Mouse (Mus musculus) 3T3-L1 (cell line): ENCODE results near the gene Mn1.

Source experiments
- DNase-seq: peaks from one replicate; pipeline ENCODE4 v3.0.0-alpha.2; 2015; ENCODE audit warnings: low read depth, low spot score

Gene Mn1

GRCm38 (mm10) chr5:111416591-111417374 is at the start of gene Mn1:
Gene Mn1 (plus strand): TSS chr5:111417362.
- peak; percentile 79 for DNase-seq

- no peak for DNase-seq
Measured at GRCm38 (mm10) chr5:111367937-111368517, 49.1 kb upstream of the Mn1 start.

GRCm38 (mm10) chr5:111368576-111368975 is 48.6 kb upstream of the Mn1 start:
- no peak for DNase-seq

- no peak for DNase-seq
Measured at GRCm38 (mm10) chr5:111375616-111376015, 41.5 kb upstream of the Mn1 start.

GRCm38 (mm10) chr5:111376276-111377020 is 40.7 kb upstream of the Mn1 start:
- DNase-seq = no peak

GRCm38 (mm10) chr5:111378126-111378993 is 38.8 kb upstream of the Mn1 start:
- peak; percentile 74 for DNase-seq

- no peak for DNase-seq
Measured at GRCm38 (mm10) chr5:111383335-111383734, 33.8 kb upstream of the Mn1 start.

- no peak for DNase-seq
Measured at GRCm38 (mm10) chr5:111390911-111391310, 26.3 kb upstream of the Mn1 start.

GRCm38 (mm10) chr5:111391485-111391884 is 25.7 kb upstream of the Mn1 start:
- DNase-seq = no peak

- no peak for DNase-seq
Measured at GRCm38 (mm10) chr5:111393346-111394197, 23.6 kb upstream of the Mn1 start.

- no peak for DNase-seq
Measured at GRCm38 (mm10) chr5:111394198-111395053, 22.7 kb upstream of the Mn1 start.

- no peak for DNase-seq
Measured at GRCm38 (mm10) chr5:111395771-111396170, 21.4 kb upstream of the Mn1 start.

- no peak for DNase-seq
Measured at GRCm38 (mm10) chr5:111396199-111396598, 21.0 kb upstream of the Mn1 start.

GRCm38 (mm10) chr5:111398471-111398870 is 18.7 kb upstream of the Mn1 start:
- no peak for DNase-seq

GRCm38 (mm10) chr5:111399271-111399670 is 17.9 kb upstream of the Mn1 start:
- DNase-seq = no peak

GRCm38 (mm10) chr5:111401879-111402650 is 15.1 kb upstream of the Mn1 start:
- no peak for DNase-seq

- DNase-seq = no peak
Measured at GRCm38 (mm10) chr5:111402651-111402996, 14.5 kb upstream of the Mn1 start.

GRCm38 (mm10) chr5:111404721-111405120 is 12.4 kb upstream of the Mn1 start:
- DNase-seq = no peak
